Mouse (Mus musculus): ENCODE results near the gene Hspbap1.

The Hspbap1 gene

GRCm38 (mm10) chr16:35872410-35873006, 102.3 kb downstream of the Hspbap1 start:
- no peak for DNase-seq (ENCODE audit: low read depth)

DNA sequence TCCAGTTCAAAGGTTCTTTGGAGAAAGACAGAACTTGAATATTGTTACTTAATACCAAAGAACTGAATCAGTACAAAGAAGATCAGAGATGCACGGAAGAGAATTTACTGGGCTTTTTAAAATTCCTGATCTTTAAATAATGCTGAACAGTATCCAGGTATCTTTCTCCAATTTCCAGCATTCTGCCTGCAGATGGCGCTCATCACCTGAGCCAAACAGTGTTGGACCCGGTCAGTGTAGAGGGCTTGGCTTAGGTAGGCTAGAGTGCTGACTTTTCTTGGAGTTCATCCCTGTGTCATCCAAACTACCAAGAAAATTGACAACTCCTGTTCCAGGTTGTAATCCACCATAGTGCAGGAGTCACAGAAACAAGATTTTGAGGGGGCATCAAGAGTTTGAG, 104.2 kb downstream of the Hspbap1 start:
- DNase-seq (ENCODE audit: low read depth), result no peak

All from c-Kit-positive CD71-positive TER-119-negative erythroid progenitor cells, embryonic 14.5 days (primary cell).